Mouse (Mus musculus) CD4-positive naive resting alpha-beta T cell, adult 57 days (primary cell): ENCODE measurements around the gene Ptn. TPM values are rescaled to one million over a fixed set of nuclear protein-coding genes. Genes with fewer than 3 reads are reported as not detected.

Experiments
- total RNA-seq: library from RNA; stranded (reverse); gene quantifications from one replicate; pipeline ENCODE4 v1.2.4, GENCODE M21; 2023

The Ptn gene
- total RNA-seq: not detected

DNA sequence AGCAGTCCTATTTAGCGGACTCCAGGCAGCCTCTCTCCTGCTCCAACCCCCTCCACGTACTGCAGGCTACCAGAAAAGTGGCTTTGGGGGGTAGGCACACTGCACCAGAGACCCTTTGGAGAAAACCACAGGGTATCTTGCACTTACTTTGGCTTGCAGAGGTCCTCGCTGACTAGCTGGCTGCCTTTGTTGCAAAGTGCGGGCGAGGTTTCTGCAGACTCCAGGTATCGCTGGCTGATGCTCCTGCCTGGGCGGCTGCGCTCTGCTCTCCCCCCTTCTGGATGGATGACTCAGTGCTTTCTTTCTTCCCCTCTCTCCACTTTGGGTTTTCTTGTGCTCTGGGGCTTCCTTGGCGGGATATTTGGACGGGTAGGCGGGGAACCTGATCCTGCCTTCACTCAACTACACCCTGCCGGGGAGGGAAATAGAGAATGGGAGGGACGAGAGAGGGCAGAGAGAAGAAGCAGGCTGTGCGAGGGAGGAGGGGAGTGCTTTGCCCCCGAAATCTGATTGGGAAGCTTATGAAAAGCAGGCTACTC is at the start of gene Ptn:
Gene Ptn, minus strand, starts transcription at position 474 of the 539 bp plus-strand sequence.

